ENCODE assay signal across 8 mouse cellular contexts in the genomic region with DNA sequence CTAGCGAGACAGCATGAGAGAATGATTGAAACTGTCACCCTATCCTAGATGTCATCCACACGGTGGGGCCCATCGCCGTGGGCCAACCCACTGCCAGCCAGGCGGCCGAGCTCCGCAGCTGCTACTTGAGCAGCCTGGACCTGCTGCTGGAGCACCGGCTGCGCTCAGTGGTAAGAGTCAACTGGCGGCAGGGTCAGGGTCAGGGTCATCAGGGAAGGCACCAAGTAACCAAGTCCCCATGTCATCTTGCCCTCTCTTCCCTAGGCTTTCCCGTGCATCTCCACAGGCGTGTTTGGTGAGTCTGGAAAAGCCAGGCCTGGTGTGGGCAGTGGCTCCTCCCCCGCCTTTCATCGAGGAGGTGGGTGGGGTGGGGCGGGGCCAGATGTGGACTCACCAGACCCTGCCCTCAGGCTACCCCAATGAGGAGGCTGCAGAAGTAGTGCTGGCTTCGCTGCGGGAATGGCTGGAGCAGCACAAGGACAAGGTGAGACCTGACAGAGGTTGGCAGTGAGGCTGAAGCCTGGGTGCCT. TPM values are rescaled to one million over a fixed set of nuclear protein-coding genes. Genes with fewer than 3 reads are reported as not detected.
DNase-seq lines count a peak whose midpoint lies in the region; ATAC-seq and TF ChIP-seq lines count a peak whose summit lies in the region.

No protein-coding gene starts in this region.

- no peak overlapping the region; a peak in 1 of 4 replicates for H3K4me3 ChIP-seq in ES-E14 (ENCODE audit: insufficient read depth in 1 of 2, low read depth in 1 of 2, low read length in 2 of 2, poor library complexity in 1 of 2, severe bottlenecking in 1 of 2)
- no peak overlapping the region for H3K4me3 ChIP-seq in intestine, embryonic 14.5 days (ENCODE audit: low read depth, low read length)
- no peak overlapping the region for H3K4me3 ChIP-seq in liver, embryonic 15.5 days (replicated peaks)

- H3K9ac ChIP-seq in ES-E14 (ENCODE audit: insufficient read depth, low read depth, low read length, poor library complexity, severe bottlenecking) = no peak overlapping the region
- no peak overlapping the region for H3K9ac ChIP-seq in intestine, embryonic 14.5 days (ENCODE audit: low read length)
- no peak overlapping the region for H3K9ac ChIP-seq in liver, embryonic 15.5 days

- no peaks in the 10 kb centered on the region for H3K27me3 ChIP-seq in intestine, embryonic 14.5 days (replicated peaks; ENCODE audit: control insufficient read depth, insufficient read depth, low read length)
- H3K27me3 ChIP-seq in liver, embryonic 15.5 days = no peaks in the 10 kb centered on the region

- peak; percentile 55 for ATAC-seq in intestine, embryonic 14.5 days (replicated peaks; ENCODE audit: low FRiP score, low TSS enrichment, low read depth)
- ATAC-seq in liver, embryonic 15.5 days (ENCODE audit: insufficient read depth) = peak; percentile 21; the same call in 1 of the 2 replicates

- in situ Hi-C loops in ES-E14 (cut with MboI; ENCODE audit: low sequenced_read_pairs in 2 of 2, unreplicated experiment in 2 of 2) = loop anchor here (10.0 kb wide), 1 partner anchor 132 kb away; no protein-coding TSS in a partner anchor

- peaks cover 33% of the 10 kb centered on the region for H3K36me3 ChIP-seq in ES-E14 (ENCODE audit: control insufficient read depth, insufficient read depth, low read length, poor library complexity, severe bottlenecking)
- peaks cover 48% of the 10 kb centered on the region for H3K36me3 ChIP-seq in intestine, embryonic 14.5 days (ENCODE audit: control insufficient read depth, insufficient read depth, low read length)
- H3K36me3 ChIP-seq in liver, embryonic 15.5 days (replicated peaks) = peaks cover 50% of the 10 kb centered on the region

- WGBS in intestine, embryonic 14.5 days = 20% methylated on average over 17 of the region's 17 CpGs
- WGBS in liver, embryonic 15.5 days (ENCODE audit: insufficient replicate concordance) = 40% methylated on average over 17 of the region's 17 CpGs

- DNase-seq in ES-E14 (ENCODE audit: low read depth, low spot score) = peak; percentile 87
- peak; percentile 76 for DNase-seq in embryo, embryonic 10.5 days (ENCODE audit: low spot score)
- no peak for DNase-seq in intestine, embryonic 14.5 days (ENCODE audit: low spot score)
- peak; percentile 48 for DNase-seq in retina, embryonic 14.5 days (ENCODE audit: low spot score)
- DNase-seq in ovary, postnatal 10 days (ENCODE audit: low spot score) = no peak
- no peak for DNase-seq in thymus, postnatal 0 days (ENCODE audit: low spot score)
- DNase-seq in layer of hippocampus, adult 11-12 months (ENCODE audit: low spot score) = no peak

- peaks cover 0 to 16% of the 10 kb centered on the region in 2 experiments; a peak in 2 of 4 replicates for H3K4me1 ChIP-seq in ES-E14 (ENCODE audit: control insufficient read depth in 2 of 2, insufficient read depth in 2 of 2, low read length in 2 of 2, poor library complexity in 1 of 2)
- peaks cover 9% of the 10 kb centered on the region for H3K4me1 ChIP-seq in intestine, embryonic 14.5 days (replicated peaks; ENCODE audit: control insufficient read depth, insufficient read depth, low read length)
- H3K4me1 ChIP-seq in liver, embryonic 15.5 days (replicated peaks) = peaks cover 27% of the 10 kb centered on the region

- no peak overlapping the region for H3K27ac ChIP-seq in ES-E14 (ENCODE audit: insufficient read depth, low read depth, low read length, poor library complexity, severe bottlenecking)
- H3K27ac ChIP-seq in intestine, embryonic 14.5 days (ENCODE audit: low read depth) = no peak overlapping the region
- no peak overlapping the region for H3K27ac ChIP-seq in liver, embryonic 15.5 days (replicated peaks)

- H3K9me3 ChIP-seq in ES-E14 (ENCODE audit: control insufficient read depth, insufficient read depth, low read depth, low read length) = no peaks in the 10 kb centered on the region
- no peaks in the 10 kb centered on the region for H3K9me3 ChIP-seq in intestine, embryonic 14.5 days (ENCODE audit: control insufficient read depth, low read length)
- no peaks in the 10 kb centered on the region for H3K9me3 ChIP-seq in liver, embryonic 15.5 days (replicated peaks)

- H3K4me2 ChIP-seq in intestine, embryonic 14.5 days (ENCODE audit: low read length) = no peak overlapping the region
- no peak overlapping the region for H3K4me2 ChIP-seq in liver, embryonic 15.5 days

TF ChIP-seq in ES-E14, 5 proteins besides CTCF, POLR2A, EP300 and RAD21:
- no peak for TF ChIP-seq CHD2 (IDR thresholded peaks at IDR 0.05; ENCODE audit: low read depth, low read length)
- TF ChIP-seq ZC3H11A (IDR thresholded peaks at IDR 0.05; ENCODE audit: borderline replicate concordance, low read depth, low read length) = no peak
- no peak for TF ChIP-seq HCFC1 (IDR thresholded peaks at IDR 0.05; ENCODE audit: borderline replicate concordance, insufficient read depth, low read length)
- no peak for TF ChIP-seq MAFK (IDR thresholded peaks at IDR 0.05; ENCODE audit: insufficient read depth, low read depth, low read length)
TF ChIP-seq in ES-E14: peak in this region for 0.

RNA-seq across cellular contexts. Expression of a gene that starts 9.3 kb away (rescaled TPM):
- total RNA-seq in ES-E14 (2012; rRNA removed) = 117 and 123 TPM in 2 replicates
- polyA plus RNA-seq in intestine, embryonic 14.5 days (2014; fragmentation: Nextera tagmentation; extraction: Ambion mirVana) = 205 and 224 TPM in 2 replicates
- polyA plus RNA-seq in liver, embryonic 15.5 days (2015; fragmentation: Nextera tagmentation; extraction: Ambion mirVana) = 53.7 and 58.4 TPM in 2 replicates
- 166 TPM in 2 replicates for polyA plus RNA-seq in thymus, postnatal 0 days (2015; fragmentation: Nextera tagmentation; extraction: Ambion mirVana)

RNA-seq across cellular contexts. Expression of a gene that starts 20.6 kb away (rescaled TPM):
- 882 and 1,211 TPM in 2 replicates for total RNA-seq in ES-E14 (2012; rRNA removed)
- 1,241 and 1,347 TPM in 2 replicates for polyA plus RNA-seq in intestine, embryonic 14.5 days (2014; fragmentation: Nextera tagmentation; extraction: Ambion mirVana)
- polyA plus RNA-seq in liver, embryonic 15.5 days (2015; fragmentation: Nextera tagmentation; extraction: Ambion mirVana) = 485 and 535 TPM in 2 replicates
- polyA plus RNA-seq in thymus, postnatal 0 days (2015; fragmentation: Nextera tagmentation; extraction: Ambion mirVana) = 1,177 and 1,274 TPM in 2 replicates

RNA-seq across cellular contexts. Expression of a gene that starts 44.2 kb away (rescaled TPM):
- total RNA-seq in ES-E14 (2012; rRNA removed) = 50.9 and 56.1 TPM in 2 replicates
- 67.4 and 73.0 TPM in 2 replicates for polyA plus RNA-seq in intestine, embryonic 14.5 days (2014; fragmentation: Nextera tagmentation; extraction: Ambion mirVana)
- 25.0 and 25.4 TPM in 2 replicates for polyA plus RNA-seq in liver, embryonic 15.5 days (2015; fragmentation: Nextera tagmentation; extraction: Ambion mirVana)
- polyA plus RNA-seq in thymus, postnatal 0 days (2015; fragmentation: Nextera tagmentation; extraction: Ambion mirVana) = 63.9 TPM in 2 replicates

Comparison
In these comparisons a context has a peak if more than half of its experiments do, and no peak if none do; other contexts are left out.
1. DNase-seq: peak in ES-E14 (single experiment), embryo, embryonic 10.5 days (single experiment) and retina, embryonic 14.5 days (single experiment); none in intestine, embryonic 14.5 days (single experiment), ovary, postnatal 10 days (single experiment), thymus, postnatal 0 days (single experiment) and layer of hippocampus, adult 11-12 months (single experiment).